In the genomic region with DNA sequence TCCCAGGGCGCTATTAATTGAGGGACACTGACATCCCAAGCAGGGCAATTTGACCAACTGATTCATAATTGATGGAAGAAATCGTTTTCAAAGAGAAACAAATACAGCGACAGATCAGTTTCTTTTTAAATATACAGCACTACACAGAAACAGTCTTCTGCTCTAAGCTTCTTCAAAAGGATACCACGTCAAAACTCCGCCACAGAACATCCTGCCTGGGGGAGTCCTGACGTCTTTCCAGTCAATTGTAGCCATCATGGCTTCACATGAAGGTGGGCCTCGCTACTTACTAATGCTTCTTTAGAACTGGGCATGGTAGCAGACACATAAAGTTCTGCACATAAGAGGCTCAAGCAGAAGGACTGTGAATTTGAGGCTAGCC, we compare ENCODE assay signal across 8 mouse cellular contexts. TPM values are rescaled to one million over a fixed set of nuclear protein-coding genes. Genes with fewer than 3 reads are reported as not detected.
DNase-seq lines count a peak whose midpoint lies in the region; ATAC-seq and TF ChIP-seq lines count a peak whose summit lies in the region.

No protein-coding gene starts in this region.

- peak overlapping the region; percentile 43; the same call in 1 of the 2 replicates for H3K27ac ChIP-seq in intestine, embryonic 14.5 days (ENCODE audit: low read depth)
- no peak overlapping the region for H3K27ac ChIP-seq in intestine, postnatal 0 days (ENCODE audit: low read depth, low read length)
- H3K27ac ChIP-seq in hindbrain, embryonic 13.5 days = peak overlapping the region; percentile 77
- 0 out of 2 replicates have a peak overlapping the region, but pooled peaks have one; percentile 47 for H3K27ac ChIP-seq in midbrain, postnatal 0 days (ENCODE audit: low read depth, low read length)

- peaks cover 31% of the 10 kb centered on the region for H3K4me1 ChIP-seq in intestine, embryonic 14.5 days (replicated peaks; ENCODE audit: control insufficient read depth, insufficient read depth, low read length)
- H3K4me1 ChIP-seq in intestine, postnatal 0 days (replicated peaks; ENCODE audit: control insufficient read depth, insufficient read depth, low read length) = peaks cover 8% of the 10 kb centered on the region; the same call in 1 of the 2 replicates
- H3K4me1 ChIP-seq in hindbrain, embryonic 13.5 days (replicated peaks) = peaks cover 28% of the 10 kb centered on the region
- no peaks in the 10 kb centered on the region for H3K4me1 ChIP-seq in midbrain, postnatal 0 days (ENCODE audit: insufficient read depth, low read length)

- ATAC-seq in intestine, embryonic 14.5 days (replicated peaks; ENCODE audit: low FRiP score, low TSS enrichment, low read depth) = no peak
- no peak for ATAC-seq in intestine, postnatal 0 days
- peak; percentile 52 for ATAC-seq in activated CD4-positive, CD25-positive, alpha-beta regulatory T cell, adult 4 months
- no peak for ATAC-seq in hindbrain, embryonic 13.5 days (ENCODE audit: low FRiP score)
- no peak for ATAC-seq in midbrain, postnatal 0 days (ENCODE audit: low FRiP score)

- TF ChIP-seq CTCF in intestine, postnatal 0 days (IDR thresholded peaks at IDR 0.05; ENCODE audit: low read depth) = no peak
- TF ChIP-seq CTCF in midbrain, postnatal 0 days (IDR thresholded peaks at IDR 0.05) = no peak

- no peak for DNase-seq in intestine, embryonic 14.5 days (ENCODE audit: low spot score)
- no peak for DNase-seq in midbrain, postnatal 0 days (ENCODE audit: low spot score)
- no peak for DNase-seq in right cerebral cortex, adult 18-20 months
- no peak for DNase-seq in cerebellum, postnatal 4 days (ENCODE audit: low spot score in 2 of 2)
- DNase-seq in Muller cell, postnatal 12 days (ENCODE audit: inconsistent ontology term) = no peak

- H3K9me3 ChIP-seq in intestine, embryonic 14.5 days (ENCODE audit: control insufficient read depth, low read length) = no peaks in the 10 kb centered on the region
- H3K9me3 ChIP-seq in intestine, postnatal 0 days (ENCODE audit: control insufficient read depth) = no peaks in the 10 kb centered on the region
- H3K9me3 ChIP-seq in hindbrain, embryonic 13.5 days = no peaks in the 10 kb centered on the region
- no peaks in the 10 kb centered on the region for H3K9me3 ChIP-seq in midbrain, postnatal 0 days (ENCODE audit: low read length)

- no peak overlapping the region for H3K9ac ChIP-seq in intestine, embryonic 14.5 days (ENCODE audit: low read length)
- no peak overlapping the region for H3K9ac ChIP-seq in intestine, postnatal 0 days (ENCODE audit: low read depth, low read length)
- H3K9ac ChIP-seq in hindbrain, embryonic 13.5 days = peak overlapping the region; percentile 53
- 0 out of 2 replicates have a peak overlapping the region, but pooled peaks have one; percentile 46 for H3K9ac ChIP-seq in midbrain, postnatal 0 days (replicated peaks; ENCODE audit: low read length, poor library complexity, severe bottlenecking)

- no peak overlapping the region for H3K4me3 ChIP-seq in intestine, embryonic 14.5 days (ENCODE audit: low read depth, low read length)
- H3K4me3 ChIP-seq in intestine, postnatal 0 days (ENCODE audit: low read depth, low read length) = no peak overlapping the region
- no peak overlapping the region for H3K4me3 ChIP-seq in hindbrain, embryonic 13.5 days
- no peak overlapping the region for H3K4me3 ChIP-seq in midbrain, postnatal 0 days (ENCODE audit: low read depth, low read length)

- WGBS in intestine, embryonic 14.5 days = 70% methylated on average over 7 of the region's 7 CpGs
- 84% methylated on average over 7 of the region's 7 CpGs for WGBS in intestine, postnatal 0 days
- WGBS in hindbrain, embryonic 13.5 days = 57% methylated on average over 7 of the region's 7 CpGs
- 44% methylated on average over 7 of the region's 7 CpGs for WGBS in midbrain, postnatal 0 days

- H3K27me3 ChIP-seq in intestine, embryonic 14.5 days (replicated peaks; ENCODE audit: control insufficient read depth, insufficient read depth, low read length) = no peaks in the 10 kb centered on the region
- no peaks in the 10 kb centered on the region for H3K27me3 ChIP-seq in intestine, postnatal 0 days (replicated peaks; ENCODE audit: control insufficient read depth, insufficient read depth, low read length)
- no peaks in the 10 kb centered on the region for H3K27me3 ChIP-seq in hindbrain, embryonic 13.5 days
- H3K27me3 ChIP-seq in midbrain, postnatal 0 days (ENCODE audit: insufficient read depth, low read length) = no peaks in the 10 kb centered on the region

- peaks cover 39% of the 10 kb centered on the region for H3K36me3 ChIP-seq in intestine, embryonic 14.5 days (ENCODE audit: control insufficient read depth, insufficient read depth, low read length)
- peaks cover 7% of the 10 kb centered on the region; the same call in 1 of the 2 replicates for H3K36me3 ChIP-seq in intestine, postnatal 0 days (ENCODE audit: control insufficient read depth, insufficient read depth)
- H3K36me3 ChIP-seq in hindbrain, embryonic 13.5 days = peaks cover 27% of the 10 kb centered on the region
- H3K36me3 ChIP-seq in midbrain, postnatal 0 days (ENCODE audit: insufficient read depth, low read length) = peaks cover 9% of the 10 kb centered on the region; the same call in 1 of the 2 replicates

- H3K4me2 ChIP-seq in intestine, embryonic 14.5 days (ENCODE audit: low read length) = no peak overlapping the region
- no peak overlapping the region for H3K4me2 ChIP-seq in intestine, postnatal 0 days (replicated peaks; ENCODE audit: low read depth)
- peak overlapping the region; percentile 35 for H3K4me2 ChIP-seq in hindbrain, embryonic 13.5 days
- H3K4me2 ChIP-seq in midbrain, postnatal 0 days (ENCODE audit: low read depth, low read length, poor library complexity, severe bottlenecking) = peak overlapping the region; percentile 15; the same call in 1 of the 2 replicates

RNA-seq across cellular contexts. Expression of a gene that starts 26.0 kb away (rescaled TPM):
- polyA plus RNA-seq in intestine, embryonic 14.5 days (2014; fragmentation: Nextera tagmentation; extraction: Ambion mirVana) = 53.5 and 60.1 TPM in 2 replicates
- 11.4 and 14.9 TPM in 2 replicates for polyA plus RNA-seq in intestine, postnatal 0 days (2015; fragmentation: Nextera tagmentation; extraction: Ambion mirVana)
- 10 to 100 TPM; 29.5 to 38.1 TPM for polyA plus RNA-seq in activated CD4-positive, CD25-positive, alpha-beta regulatory T cell, adult 4 months (2017; shearing (Covaris generic))
- polyA plus RNA-seq in hindbrain, embryonic 13.5 days (2015; fragmentation: Nextera tagmentation; extraction: Ambion mirVana) = 34.6 and 35.1 TPM in 2 replicates
- 16.3 and 28.1 TPM in 2 replicates for total RNA-seq in midbrain, postnatal 0 days (2014; rRNA removed)
- polyA plus RNA-seq in midbrain, postnatal 0 days (2015; fragmentation: Nextera tagmentation; extraction: Ambion mirVana) = 19.5 and 22.2 TPM in 2 replicates

RNA-seq across cellular contexts. Expression of a gene that starts 47.1 kb away (rescaled TPM):
- polyA plus RNA-seq in intestine, embryonic 14.5 days (2014; fragmentation: Nextera tagmentation; extraction: Ambion mirVana) = 8.8 and 8.9 TPM in 2 replicates
- 2.2 and 2.4 TPM in 2 replicates for polyA plus RNA-seq in intestine, postnatal 0 days (2015; fragmentation: Nextera tagmentation; extraction: Ambion mirVana)
- under 1 TPM; 0.60 to 0.79 TPM for polyA plus RNA-seq in activated CD4-positive, CD25-positive, alpha-beta regulatory T cell, adult 4 months (2017; shearing (Covaris generic))
- 2.1 and 2.5 TPM in 2 replicates for polyA plus RNA-seq in hindbrain, embryonic 13.5 days (2015; fragmentation: Nextera tagmentation; extraction: Ambion mirVana)
- total RNA-seq in midbrain, postnatal 0 days (2014; rRNA removed) = 21.0 and 27.4 TPM in 2 replicates
- 1.2 and 1.5 TPM in 2 replicates for polyA plus RNA-seq in midbrain, postnatal 0 days (2015; fragmentation: Nextera tagmentation; extraction: Ambion mirVana)

Comparison
In these comparisons a context has a peak if more than half of its experiments do, and no peak if none do; other contexts are left out.
1. H3K4me2 ChIP-seq: peak in hindbrain, embryonic 13.5 days (single experiment) and midbrain, postnatal 0 days (single experiment); none in intestine, embryonic 14.5 days (single experiment) and intestine, postnatal 0 days (single experiment).
2. H3K9ac ChIP-seq: peak in hindbrain, embryonic 13.5 days (single experiment) and midbrain, postnatal 0 days (single experiment); none in intestine, embryonic 14.5 days (single experiment) and intestine, postnatal 0 days (single experiment).